ENCODE assay signal across 19 mouse cellular contexts in genomic region chr1:128601307-128601706, GRCm38 (mm10). TPM values are rescaled to one million over a fixed set of nuclear protein-coding genes. Genes with fewer than 3 reads are reported as not detected.
A peak's percentile ranks its signal among the peaks of the same experiment; 100 is the strongest.
DNase-seq lines count a peak whose midpoint lies in the region; ATAC-seq and TF ChIP-seq lines count a peak whose summit lies in the region.
"Had no signal": no experiment of that assay in that cellular context is flagged by ENCODE, and none has a peak within 500 bp of the region (broad histone marks: within the 10 kb centered on the region; RNA-seq: fewer than 3 reads in every experiment).

No protein-coding gene starts in this region.

- DNase-seq in CD4-positive helper T cell, adult 2 months (ENCODE audit: low read depth, low spot score), result peak; percentile 85
- peak; percentile 73 for DNase-seq in CD4-positive, CD25-positive, alpha-beta regulatory T cell, adult 2 months (ENCODE audit: low read depth, low spot score)
- DNase-seq in induced T-regulatory cell, adult 2 months (ENCODE audit: low read depth), result peak; percentile 65
- DNase-seq in left cerebral cortex, adult 2 months (ENCODE audit: extremely low spot score in 1 of 2, low spot score in 2 of 2), result no peak
- no peak for DNase-seq in layer of hippocampus, adult 8-10 months (ENCODE audit: low spot score in 2 of 2)
- no peak for DNase-seq in cerebellum, adult 9-10 months
- DNase-seq: adrenal gland, adult 2 months; cerebellum, adult 11 months; forebrain, postnatal 0 days; gastrocnemius, postnatal 36 days; heart, postnatal 10 days had no signal

- no peak for TF ChIP-seq CTCF in left cerebral cortex, adult 2 months (IDR thresholded peaks at IDR 0.05)

- no peaks in the 10 kb centered on the region for H3K27me3 ChIP-seq in stomach, embryonic 16.5 days (ENCODE audit: control insufficient read depth, insufficient read depth, low read length)
- H3K27me3 ChIP-seq: hindbrain, embryonic 12.5 days; intestine, embryonic 15.5 days; liver, embryonic 15.5 days; midbrain, embryonic 12.5 days had no signal

- no peaks in the 10 kb centered on the region for H3K36me3 ChIP-seq in stomach, embryonic 16.5 days (ENCODE audit: control insufficient read depth, insufficient read depth, low read length)
- H3K36me3 ChIP-seq: forebrain, embryonic 10.5 days; hindbrain, embryonic 12.5 days; intestine, embryonic 15.5 days; liver, embryonic 15.5 days; midbrain, embryonic 12.5 days had no signal

- intact Hi-C loops in left cerebral cortex, adult 2 months (cut with DNase I), result no loop called here

- H3K4me1 ChIP-seq in stomach, embryonic 16.5 days (ENCODE audit: control insufficient read depth, insufficient read depth, low read length), result peaks cover 2% of the 10 kb centered on the region; the same call in 1 of the 2 replicates
- H3K4me1 ChIP-seq: intestine, embryonic 15.5 days; liver, embryonic 15.5 days had no signal

- WGBS in stomach, embryonic 16.5 days, result 54% methylated on average over 5 of the region's 5 CpGs

- H3K9me3 ChIP-seq in stomach, embryonic 16.5 days (replicated peaks; ENCODE audit: control insufficient read depth, low read length), result no peaks in the 10 kb centered on the region
- H3K9me3 ChIP-seq: forebrain, embryonic 10.5 days; hindbrain, embryonic 12.5 days; intestine, embryonic 15.5 days; liver, embryonic 15.5 days; midbrain, embryonic 12.5 days had no signal

- H3K9ac ChIP-seq in stomach, embryonic 16.5 days (ENCODE audit: low read length), result no peak overlapping the region
- H3K9ac ChIP-seq: forebrain, postnatal 0 days; hindbrain, embryonic 12.5 days; intestine, embryonic 15.5 days; liver, embryonic 15.5 days; midbrain, embryonic 12.5 days had no signal

- no peak overlapping the region for H3K4me2 ChIP-seq in stomach, embryonic 16.5 days (ENCODE audit: low read depth, low read length)
- H3K4me2 ChIP-seq: heart, embryonic 11.5 days; hindbrain, embryonic 12.5 days; intestine, embryonic 15.5 days; liver, embryonic 15.5 days; midbrain, embryonic 12.5 days had no signal

- H3K27ac ChIP-seq in stomach, embryonic 16.5 days (ENCODE audit: low read length), result peak overlapping the region; percentile 67
- no peak overlapping the region for H3K27ac ChIP-seq in left cerebral cortex, adult 2 months
- H3K27ac ChIP-seq: forebrain, embryonic 10.5 days; hindbrain, embryonic 12.5 days; intestine, embryonic 15.5 days; liver, embryonic 15.5 days; midbrain, embryonic 12.5 days had no signal

- ATAC-seq in stomach, embryonic 16.5 days (ENCODE audit: insufficient read depth, low FRiP score), result no peak
- ATAC-seq: forebrain, postnatal 0 days; lung, postnatal 0 days had no signal

- no peak overlapping the region for H3K4me3 ChIP-seq in stomach, embryonic 16.5 days (replicated peaks; ENCODE audit: low read length)
- no peak overlapping the region for H3K4me3 ChIP-seq in left cerebral cortex, adult 2 months
- H3K4me3 ChIP-seq: forebrain, embryonic 10.5 days; hindbrain, embryonic 12.5 days; intestine, embryonic 15.5 days; liver, embryonic 15.5 days; midbrain, embryonic 12.5 days had no signal

RNA-seq across cellular contexts. Expression of gene Cxcr4, which starts 9.2 kb away (rescaled TPM):
- polyA plus RNA-seq in stomach, embryonic 16.5 days (2015; fragmentation: Nextera tagmentation; extraction: Ambion mirVana), result 6.1 and 7.6 TPM in 2 replicates
- 1 to 10 TPM; 1.2 to 2.4 TPM for total RNA-seq in left cerebral cortex, adult 2 months (2021)
- 1 to 10 TPM; 2.8 to 6.0 (median 5.6) TPM for total RNA-seq in layer of hippocampus, adult 8-10 months (2022)

Comparison
In these comparisons a context has a peak if more than half of its experiments do, and no peak if none do; other contexts are left out.
1. DNase-seq: peak in CD4-positive helper T cell, adult 2 months (single experiment), CD4-positive, CD25-positive, alpha-beta regulatory T cell, adult 2 months (single experiment) and induced T-regulatory cell, adult 2 months (single experiment); none in left cerebral cortex, adult 2 months (0 of 2), layer of hippocampus, adult 8-10 months (0 of 2) and cerebellum, adult 9-10 months (single experiment).